Mouse (Mus musculus): ENCODE results near the gene Slc39a1.

The Slc39a1 gene

DNA sequence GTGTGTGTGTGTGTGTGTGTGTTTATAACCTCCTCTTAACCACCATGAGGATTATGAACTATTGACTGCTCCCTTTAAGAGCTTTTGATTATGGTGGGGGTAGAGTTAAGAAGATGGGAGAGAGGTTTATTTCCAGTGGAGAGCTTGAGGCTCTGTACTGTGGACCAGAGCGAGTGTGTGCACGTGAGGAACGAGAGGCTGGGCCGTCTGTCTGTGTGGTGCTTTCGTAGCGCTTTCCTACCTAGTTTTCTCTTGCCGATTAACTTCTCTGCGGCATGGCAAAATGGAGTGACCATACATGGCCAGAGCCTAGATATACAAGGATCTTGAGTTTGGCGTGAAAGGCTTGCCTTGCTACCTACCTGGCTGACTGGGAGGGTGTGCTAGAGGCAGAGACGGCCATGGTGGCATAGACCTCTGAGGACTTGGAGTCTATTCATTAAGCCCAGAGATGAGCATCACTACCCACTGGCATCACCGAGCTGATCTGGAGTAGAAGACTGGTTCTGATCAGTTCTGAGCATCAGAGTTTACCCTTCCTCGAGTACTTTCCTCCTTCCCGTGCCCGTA lies 7.9 kb downstream of the Slc39a1 start:
- H3K4me3 ChIP-seq (replicated peaks; ENCODE audit: low read length) = no peak overlapping the region
- H3K27me3 ChIP-seq (ENCODE audit: insufficient read depth, low read length) = no peaks in the 10 kb centered on the region
- peaks cover 68% of the 10 kb centered on the region for H3K36me3 ChIP-seq (ENCODE audit: insufficient read depth, low read length)
- no peaks in the 10 kb centered on the region for H3K9me3 ChIP-seq (ENCODE audit: low read length)
- H3K4me1 ChIP-seq (replicated peaks; ENCODE audit: low read depth, low read length) = peaks cover 27% of the 10 kb centered on the region
- TF ChIP-seq NANOG (IDR thresholded peaks at IDR 0.05; ENCODE audit: borderline replicate concordance, low read length) (no peak), POU5F1 (IDR thresholded peaks at IDR 0.05; ENCODE audit: borderline replicate concordance, low read length) (no peak), CTCF (conservative IDR thresholded peaks at IDR 0.05; ENCODE audit: low read length) (no peak)

DNA sequence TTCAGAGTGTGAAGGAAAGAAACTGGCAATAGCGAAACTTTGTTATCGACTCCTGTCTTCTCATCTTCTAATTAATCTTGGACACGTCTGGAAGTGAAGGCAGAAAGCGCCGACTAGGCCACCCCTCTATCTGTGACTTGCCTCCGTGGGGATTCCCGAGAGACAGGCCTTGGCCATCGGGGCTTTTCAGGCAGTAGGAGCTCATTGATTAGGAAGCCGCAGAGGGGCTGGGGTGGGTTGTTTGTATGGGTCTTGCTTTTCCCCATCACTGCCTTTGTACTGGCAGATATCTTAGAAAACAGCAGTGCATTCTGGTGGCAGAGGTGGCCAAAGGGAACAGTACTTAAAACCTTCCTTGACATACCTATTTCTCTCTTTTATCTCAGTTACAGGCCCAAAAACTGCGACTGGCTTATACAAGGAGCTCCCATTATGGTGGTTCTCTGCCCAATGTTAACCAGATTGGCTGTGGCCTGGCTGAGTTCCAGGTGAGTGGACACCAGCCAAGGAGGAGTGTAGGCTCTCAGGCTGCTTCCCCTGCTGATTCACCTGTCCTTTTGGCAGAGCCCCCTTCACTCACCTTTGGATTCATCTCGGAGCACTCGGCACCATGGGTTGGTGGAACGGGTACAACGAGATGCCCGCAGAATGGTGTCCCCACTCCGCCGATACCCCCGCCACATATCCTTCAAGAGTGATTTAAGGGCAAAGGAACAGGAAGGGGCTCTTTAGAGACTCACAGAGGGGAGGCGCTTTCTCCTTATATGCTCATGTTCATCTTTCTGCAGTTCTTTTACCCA lies 9.0 kb downstream of the Slc39a1 start:
- Histone ChIP-seq H3K4me3 (replicated peaks; ENCODE audit: low read length) (no peak overlapping the region), H3K27me3 (ENCODE audit: insufficient read depth, low read length) (no peaks in the 10 kb centered on the region), H3K9me3 (ENCODE audit: low read length) (no peaks in the 10 kb centered on the region), H3K36me3 (ENCODE audit: insufficient read depth, low read length) (peaks cover 68% of the 10 kb centered on the region), H3K4me1 (replicated peaks; ENCODE audit: low read depth, low read length) (peaks cover 27% of the 10 kb centered on the region)
- TF ChIP-seq NANOG (IDR thresholded peaks at IDR 0.05; ENCODE audit: borderline replicate concordance, low read length) = no peak
- no peak for TF ChIP-seq POU5F1 (IDR thresholded peaks at IDR 0.05; ENCODE audit: borderline replicate concordance, low read length)
- TF ChIP-seq CTCF (conservative IDR thresholded peaks at IDR 0.05; ENCODE audit: low read length) = no peak

DNA sequence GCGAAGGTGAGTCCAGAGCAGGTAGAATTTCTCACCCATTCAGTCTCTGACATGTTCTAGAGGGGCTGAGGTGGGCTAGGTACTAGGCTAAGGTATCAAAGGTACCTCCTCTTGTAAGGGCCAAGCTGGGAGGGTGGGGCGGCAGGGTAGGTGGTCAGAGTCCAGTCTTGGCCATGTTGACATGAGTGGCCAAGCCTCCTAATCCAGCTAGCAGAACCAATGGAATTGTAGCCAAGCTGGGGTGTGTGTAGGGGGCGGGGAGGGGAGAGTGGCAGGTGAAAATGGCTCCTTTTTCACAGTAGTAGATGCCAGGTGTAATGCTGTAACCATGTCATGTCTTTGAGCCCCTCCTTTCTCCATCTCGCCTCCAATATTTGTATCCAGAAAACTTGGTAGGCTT lies 10.5 kb downstream of the Slc39a1 start:
- TF ChIP-seq CTCF (conservative IDR thresholded peaks at IDR 0.05; ENCODE audit: low read length) (no peak), NANOG (IDR thresholded peaks at IDR 0.05; ENCODE audit: borderline replicate concordance, low read length) (no peak), POU5F1 (IDR thresholded peaks at IDR 0.05; ENCODE audit: borderline replicate concordance, low read length) (no peak)
- Histone ChIP-seq H3K4me3 (replicated peaks; ENCODE audit: low read length) (no peak overlapping the region), H3K36me3 (ENCODE audit: insufficient read depth, low read length) (peaks cover 78% of the 10 kb centered on the region), H3K27me3 (ENCODE audit: insufficient read depth, low read length) (no peaks in the 10 kb centered on the region), H3K9me3 (ENCODE audit: low read length) (no peaks in the 10 kb centered on the region), H3K4me1 (replicated peaks; ENCODE audit: low read depth, low read length) (peaks cover 27% of the 10 kb centered on the region)

DNA sequence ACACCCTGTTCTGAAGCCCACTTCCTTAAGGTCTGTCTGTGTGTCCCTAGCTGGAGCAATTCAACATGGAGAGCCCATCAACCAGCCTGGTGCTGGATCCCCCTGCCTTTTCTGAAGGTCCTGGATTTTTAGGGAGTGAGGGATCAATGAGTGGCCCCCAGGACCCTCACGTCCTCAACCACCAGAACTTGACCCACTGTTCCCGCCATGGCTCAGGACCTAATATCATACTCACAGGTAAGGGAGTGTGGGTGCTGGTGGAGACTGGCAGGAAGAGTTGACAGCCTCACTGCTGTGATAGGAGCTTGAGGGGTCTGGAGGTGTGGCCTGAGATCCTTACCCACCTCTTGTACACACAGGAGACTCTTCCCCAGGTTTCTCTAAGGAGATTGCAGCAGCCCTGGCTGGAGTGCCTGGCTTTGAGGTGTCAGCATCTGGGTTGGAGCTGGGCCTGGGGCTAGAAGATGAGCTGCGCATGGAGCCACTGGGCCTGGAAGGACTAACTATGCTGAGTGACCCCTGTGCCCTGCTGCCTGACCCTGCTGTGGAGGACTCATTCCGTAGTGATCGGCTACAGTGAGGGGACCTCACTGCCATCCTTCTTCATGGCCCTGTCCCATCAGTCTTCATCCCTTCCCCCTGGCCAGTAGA lies 15.3 kb downstream of the Slc39a1 start:
- TF ChIP-seq CTCF (conservative IDR thresholded peaks at IDR 0.05; ENCODE audit: low read length) (no peak), NANOG (IDR thresholded peaks at IDR 0.05; ENCODE audit: borderline replicate concordance, low read length) (no peak), POU5F1 (IDR thresholded peaks at IDR 0.05; ENCODE audit: borderline replicate concordance, low read length) (no peak)
- Histone ChIP-seq H3K9me3 (ENCODE audit: low read length) (no peaks in the 10 kb centered on the region), H3K36me3 (ENCODE audit: insufficient read depth, low read length) (peaks cover 64% of the 10 kb centered on the region), H3K4me3 (replicated peaks; ENCODE audit: low read length) (no peak overlapping the region), H3K4me1 (replicated peaks; ENCODE audit: low read depth, low read length) (peaks cover 34% of the 10 kb centered on the region), H3K27me3 (ENCODE audit: insufficient read depth, low read length) (no peaks in the 10 kb centered on the region)

DNA sequence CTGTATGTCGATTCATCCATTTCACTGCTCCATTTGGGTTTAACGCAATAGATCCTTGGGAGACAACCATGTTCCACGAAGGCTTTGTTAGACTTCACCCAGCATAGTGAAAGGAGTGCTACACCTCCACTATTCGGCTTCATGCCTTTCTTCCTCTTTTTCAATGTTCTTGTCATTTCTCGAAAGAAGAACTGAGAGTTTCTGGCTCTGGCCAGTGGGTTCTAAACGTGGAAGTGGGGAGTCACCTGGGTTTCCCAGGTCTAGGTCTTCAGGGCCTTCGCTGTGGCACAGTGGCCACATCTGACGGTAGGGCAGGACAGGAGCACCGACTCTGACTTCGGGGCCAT lies 16.7 kb downstream of the Slc39a1 start:
- Histone ChIP-seq H3K4me1 (replicated peaks; ENCODE audit: low read depth, low read length) (peaks cover 35% of the 10 kb centered on the region), H3K36me3 (ENCODE audit: insufficient read depth, low read length) (peaks cover 52% of the 10 kb centered on the region), H3K27me3 (ENCODE audit: insufficient read depth, low read length) (no peaks in the 10 kb centered on the region), H3K9me3 (ENCODE audit: low read length) (no peaks in the 10 kb centered on the region), H3K4me3 (replicated peaks; ENCODE audit: low read length) (peak overlapping the region; percentile 93)
- TF ChIP-seq CTCF (conservative IDR thresholded peaks at IDR 0.05; ENCODE audit: low read length) = no peak; the same call in 1 of the 2 replicates
- no peak for TF ChIP-seq NANOG (IDR thresholded peaks at IDR 0.05; ENCODE audit: borderline replicate concordance, low read length)
- TF ChIP-seq POU5F1 (IDR thresholded peaks at IDR 0.05; ENCODE audit: borderline replicate concordance, low read length) = no peak

DNA sequence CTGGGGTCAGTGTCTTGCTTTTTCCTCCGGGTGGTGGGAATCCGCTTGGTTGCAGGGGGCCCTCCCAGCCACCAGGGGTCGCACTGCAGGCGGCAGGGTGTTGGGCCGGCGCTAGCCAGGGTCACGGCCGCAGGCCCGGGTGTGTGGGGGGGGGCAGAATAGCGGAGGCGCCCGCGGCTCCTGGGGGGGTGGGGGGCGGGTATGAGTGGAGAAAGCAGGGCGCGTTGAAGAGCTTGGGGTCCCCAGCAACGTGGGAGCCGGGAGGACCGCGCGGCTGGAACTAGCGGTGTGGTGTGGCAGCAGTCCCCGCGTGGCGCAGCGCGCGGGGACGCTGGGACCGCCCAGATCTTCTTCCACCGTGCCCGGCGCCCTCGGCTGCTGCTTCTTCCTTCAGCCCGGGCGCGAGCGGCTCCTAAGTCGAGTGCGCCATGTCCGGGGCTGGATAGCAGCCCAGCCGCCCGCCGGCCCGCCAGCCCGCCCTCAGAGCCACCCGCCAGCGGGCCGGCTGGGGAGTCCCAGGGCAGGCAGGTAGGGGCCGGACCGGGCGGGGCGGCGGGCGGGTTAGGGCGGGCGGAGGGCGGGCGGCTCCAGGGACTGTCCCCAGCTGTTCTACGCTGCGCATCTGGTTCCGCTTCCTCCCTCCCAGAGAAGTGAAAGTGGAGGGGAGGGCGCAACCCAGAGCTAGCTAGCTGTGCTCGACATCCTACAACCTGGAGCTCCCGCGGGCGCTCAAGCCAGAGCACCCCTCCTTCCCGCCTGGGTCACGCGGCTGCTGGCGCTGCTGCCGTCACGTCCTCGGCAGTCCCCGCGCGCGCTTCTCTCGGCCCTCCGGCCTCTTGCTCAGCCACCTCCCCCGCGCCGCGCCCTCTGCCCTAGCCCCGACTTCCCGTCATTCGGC lies 17.3 kb downstream of the Slc39a1 start, which contains the start of gene Dennd4b:
TSS of gene Dennd4b (plus strand) at position 152 of the 898 bp plus-strand sequence.
- peaks cover 35% of the 10 kb centered on the region for H3K4me1 ChIP-seq (replicated peaks; ENCODE audit: low read depth, low read length)
- no peaks in the 10 kb centered on the region for H3K9me3 ChIP-seq (ENCODE audit: low read length)
- peak within 1 kb of the TSS; percentile 93 for H3K4me3 ChIP-seq (replicated peaks; ENCODE audit: low read length)
- no peaks in the 10 kb centered on the region for H3K27me3 ChIP-seq (ENCODE audit: insufficient read depth, low read length)
- peaks cover 49% of the 10 kb centered on the region for H3K36me3 ChIP-seq (ENCODE audit: insufficient read depth, low read length)
- TF ChIP-seq NANOG (IDR thresholded peaks at IDR 0.05; ENCODE audit: borderline replicate concordance, low read length) (no peak), CTCF (conservative IDR thresholded peaks at IDR 0.05; ENCODE audit: low read length) (peak; percentile 66; the same call in 1 of the 2 replicates)

DNA sequence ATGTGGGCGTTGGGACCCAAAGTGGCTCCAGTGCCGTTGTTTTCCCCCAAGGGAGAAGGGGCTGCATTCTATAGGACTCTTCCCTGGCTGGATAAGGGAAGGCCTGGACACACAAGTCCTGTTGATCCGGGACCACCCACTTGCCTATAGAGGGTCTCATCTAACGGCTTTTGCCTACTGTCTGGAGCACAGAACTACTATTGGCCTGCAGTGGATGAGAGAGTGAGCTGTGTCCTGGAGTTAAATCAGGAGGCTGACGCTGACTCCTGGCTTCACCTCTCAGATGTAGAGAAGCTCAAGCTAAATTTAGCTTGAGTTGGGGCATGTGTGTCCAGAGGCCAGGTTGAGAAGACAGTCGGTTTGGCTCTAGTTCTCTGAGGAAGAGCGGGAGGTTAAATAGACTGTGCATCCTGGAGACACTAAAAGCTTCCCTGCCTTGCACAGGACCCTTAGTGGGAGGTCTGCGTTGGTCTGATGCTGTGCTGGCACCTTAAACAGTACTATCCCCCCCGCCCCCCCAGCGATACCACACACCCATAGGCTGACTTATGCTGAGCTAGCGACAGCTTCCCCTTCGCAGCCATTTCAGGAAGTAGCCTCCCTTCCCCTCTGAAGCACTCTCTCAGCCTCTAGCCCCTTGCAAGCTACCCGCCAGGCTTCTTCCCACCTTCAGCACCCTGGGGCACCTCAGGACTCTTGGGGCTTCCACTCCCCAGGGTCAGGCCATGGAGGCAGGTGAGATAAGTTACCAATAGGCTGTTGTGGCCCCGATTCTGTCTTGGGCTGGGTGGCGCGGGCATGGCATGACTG lies 18.2 kb downstream of the Slc39a1 start:
- Histone ChIP-seq H3K36me3 (ENCODE audit: insufficient read depth, low read length) (peaks cover 49% of the 10 kb centered on the region), H3K9me3 (ENCODE audit: low read length) (no peaks in the 10 kb centered on the region), H3K4me3 (replicated peaks; ENCODE audit: low read length) (peak overlapping the region; percentile 93), H3K27me3 (ENCODE audit: insufficient read depth, low read length) (no peaks in the 10 kb centered on the region), H3K4me1 (replicated peaks; ENCODE audit: low read depth, low read length) (peaks cover 37% of the 10 kb centered on the region)
- TF ChIP-seq CTCF (conservative IDR thresholded peaks at IDR 0.05; ENCODE audit: low read length) = no peak
- TF ChIP-seq NANOG (IDR thresholded peaks at IDR 0.05; ENCODE audit: borderline replicate concordance, low read length) = no peak
- TF ChIP-seq POU5F1 (IDR thresholded peaks at IDR 0.05; ENCODE audit: borderline replicate concordance, low read length) = no peak

Data from E14TG2a.4 (cell line).